Mouse (Mus musculus): Measurements from ENCODE around the gene Elob. TPM values are rescaled to one million over a fixed set of nuclear protein-coding genes. Genes with fewer than 3 reads are reported as not detected.

Elob gene
- polyA plus RNA-seq (2012; ENCODE audit: low replicate concordance) = 44.9 and 471 TPM in 2 replicates

DNA sequence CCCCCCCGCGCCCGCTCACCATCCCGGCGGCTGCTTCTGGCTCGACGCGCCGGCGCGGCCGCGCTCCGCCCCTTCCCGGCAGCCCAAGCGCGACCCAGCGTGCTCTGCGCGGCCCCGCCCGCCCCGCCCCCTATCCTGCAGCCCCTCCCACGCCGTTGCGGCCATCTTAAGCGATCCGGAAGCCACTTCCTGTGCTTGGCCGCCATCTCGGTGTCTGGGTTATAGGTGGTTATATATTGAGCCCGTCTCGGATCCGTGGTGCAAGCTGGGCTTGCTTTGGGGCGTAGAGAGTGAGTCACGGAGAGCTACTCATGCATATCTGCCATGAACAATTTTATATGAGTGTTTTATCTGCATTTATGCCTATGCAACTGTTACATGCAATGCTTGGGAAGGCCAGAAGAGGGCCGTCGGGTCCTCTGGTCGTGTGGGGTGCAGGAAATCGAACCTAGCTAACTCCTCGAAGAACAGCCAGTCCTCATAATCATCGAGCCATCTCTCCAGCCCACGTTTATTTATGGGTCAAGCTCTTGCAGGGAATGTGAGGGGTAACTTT lies at the start of gene Elob:
TSS of gene Elob (minus strand) at position 73 of the 556 bp plus-strand sequence.

DNA sequence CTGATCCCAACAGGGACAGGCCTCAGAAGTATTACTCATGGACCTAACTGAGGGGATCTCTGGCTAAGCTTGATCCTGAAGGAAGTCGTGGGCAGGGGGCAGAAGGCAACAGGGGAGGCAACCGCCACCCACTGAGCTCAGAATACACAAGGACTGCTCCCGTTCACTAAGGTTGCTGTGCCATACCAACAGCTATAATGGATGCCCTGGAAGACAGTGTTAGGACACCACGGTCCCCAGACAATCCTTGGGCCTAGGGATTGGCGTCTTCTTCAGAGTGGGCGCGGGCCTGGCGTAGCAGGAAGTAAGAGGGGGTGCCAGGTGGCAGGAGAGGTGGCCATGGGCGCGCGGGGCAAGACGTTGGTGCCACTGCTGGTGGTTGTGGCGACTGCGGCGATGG lies 38.8 kb upstream of the Elob start, which contains the start of gene Prss21:
TSS of gene Prss21 (plus strand) at position 301 of the 400 bp plus-strand sequence.

GRCm38 (mm10) chr17:23843812-23844273 lies 14.9 kb upstream of the Elob start, which contains the start of the genes Prss32 and Prss41:
TSS of gene Prss32 (plus strand) at chr17:23843855.
TSS of gene Prss41 (minus strand) at chr17:23844172.

DNA sequence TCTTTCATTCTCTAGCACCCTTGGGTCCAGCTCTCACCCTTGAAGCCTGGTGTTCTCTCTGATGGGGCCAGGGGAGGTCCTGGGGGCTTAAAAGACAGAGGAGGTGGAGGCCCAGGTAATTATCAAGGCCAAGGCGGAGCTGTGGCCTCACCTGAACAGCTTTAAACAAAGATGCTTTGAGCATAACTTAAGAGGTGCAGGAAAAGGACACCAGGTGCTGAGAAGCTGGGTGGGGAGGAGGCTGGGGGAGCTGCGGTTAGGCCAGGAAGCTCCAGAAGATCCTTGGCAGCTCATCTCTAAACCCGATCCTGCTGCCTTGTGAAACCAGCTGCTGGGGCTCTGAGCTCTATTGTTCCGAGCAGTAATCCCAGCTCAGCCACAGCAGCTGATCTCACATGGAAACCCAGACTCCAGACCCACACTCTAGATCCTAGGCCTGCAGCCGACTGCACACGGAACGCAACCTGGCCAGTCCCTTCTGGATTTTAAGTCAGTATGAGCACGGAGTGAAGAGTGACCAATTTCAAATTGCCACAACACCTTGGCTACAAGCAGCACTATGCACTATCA lies 7.2 kb upstream of the Elob start, which contains the start of gene Prss33:
TSS of gene Prss33 (minus strand) at position 51 of the 570 bp plus-strand sequence.

DNA sequence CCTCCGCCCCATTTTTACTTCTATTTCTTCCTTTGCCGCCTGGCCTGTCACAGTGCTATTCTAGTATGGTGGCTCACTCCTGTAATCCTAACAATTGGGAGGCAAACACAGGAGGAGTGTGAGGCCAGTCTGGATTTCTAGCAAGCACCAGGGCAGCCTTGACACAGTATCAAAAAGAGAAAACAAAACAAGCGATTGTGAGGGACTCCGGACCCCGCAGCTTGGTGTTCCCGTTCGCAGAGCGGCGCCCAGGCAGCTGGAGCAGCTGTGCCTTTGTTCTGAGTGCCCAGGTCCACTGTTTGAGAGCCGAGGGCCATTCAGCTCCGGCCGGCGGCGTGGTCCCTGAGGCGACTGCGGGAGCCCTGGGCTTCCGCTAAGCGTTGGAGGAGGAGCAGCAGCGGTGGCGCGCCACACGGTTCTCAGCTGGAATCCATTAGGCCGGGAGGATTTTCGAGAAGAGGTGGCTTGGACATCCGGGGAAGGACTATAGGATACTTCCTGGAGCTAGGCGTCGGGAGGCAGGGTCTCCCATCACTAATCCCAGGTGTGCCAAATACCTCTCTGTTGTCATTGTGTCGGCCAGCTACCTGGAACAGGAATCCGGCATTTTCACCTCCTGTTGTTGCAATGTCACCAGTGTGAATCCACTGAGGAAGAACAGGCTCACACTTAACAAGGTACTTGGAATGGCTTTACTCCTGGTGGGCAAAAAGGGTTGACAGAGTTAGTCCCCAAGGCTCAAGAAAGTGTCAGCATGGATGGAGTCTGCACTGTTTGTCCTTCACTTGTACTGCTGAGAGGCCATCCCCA lies 38.5 kb downstream of the Elob start, which contains the start of gene Srrm2:
TSS of gene Srrm2 (plus strand) at position 264 of the 810 bp plus-strand sequence.

DNA sequence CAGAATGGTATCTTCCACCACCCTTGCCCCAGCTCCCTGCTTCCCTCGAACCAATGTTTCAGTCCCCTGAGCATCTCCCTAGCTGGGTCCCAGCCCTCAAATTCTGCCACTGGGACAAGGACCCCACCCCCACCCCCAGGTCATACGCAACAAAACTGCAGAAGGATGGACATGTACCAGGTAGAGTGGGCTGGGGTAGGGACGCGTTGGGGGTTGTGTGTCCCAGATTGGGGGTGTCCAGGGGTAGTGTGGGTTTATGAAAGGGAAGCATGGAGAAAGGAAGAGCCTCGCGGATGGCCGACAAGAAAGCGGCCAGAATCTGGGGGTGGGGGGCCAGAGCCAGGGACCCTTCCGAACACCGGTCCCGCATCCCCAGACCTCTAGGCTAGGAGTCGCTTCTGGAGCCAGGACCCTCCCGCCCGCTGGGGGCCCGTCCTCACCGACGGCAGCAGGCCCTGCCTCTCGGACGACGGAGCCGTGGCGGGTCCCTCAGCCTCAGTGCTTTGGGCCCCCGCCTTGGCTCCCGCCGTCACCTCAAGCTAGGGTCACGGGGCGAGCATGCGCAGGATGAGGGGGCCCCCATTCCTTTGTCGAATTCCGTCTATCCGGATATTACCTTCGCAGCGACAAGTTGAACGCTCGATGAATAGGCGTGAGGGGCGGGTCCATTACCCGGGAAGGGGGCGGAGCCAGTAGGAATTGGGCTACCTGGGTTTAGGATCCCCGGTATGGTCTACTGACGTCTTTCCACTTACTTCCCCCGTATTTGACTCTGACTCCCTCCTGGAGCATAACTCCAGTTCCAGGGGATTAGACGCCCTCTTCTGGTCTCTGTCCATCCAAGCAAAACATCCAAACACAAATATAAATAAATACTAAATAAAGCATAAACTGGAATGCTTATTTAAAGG lies 43.1 kb downstream of the Elob start, which contains the start of gene Flywch2:
TSS of gene Flywch2 (minus strand) at position 521 of the 911 bp plus-strand sequence.

Other genes with a start within 250 kb of the Elob start
- gene Zfp13, start 229.6 kb downstream of the Elob start, polyA plus RNA-seq (2012; ENCODE audit: low replicate concordance) = 0.40 and 0.80 TPM in 2 replicates
- not detected in 2 replicates for gene Zscan10, start 228.3 kb downstream of the Elob start, polyA plus RNA-seq (2012; ENCODE audit: low replicate concordance)
- 2.3 and 2.6 TPM in 2 replicates for gene Mmp25, start 183.9 kb downstream of the Elob start, polyA plus RNA-seq (2012; ENCODE audit: low replicate concordance)
- 0.36 TPM in 1 of 2 replicates, not detected in the other for gene Bicdl2, start 168.6 kb downstream of the Elob start, polyA plus RNA-seq (2012; ENCODE audit: low replicate concordance)
- 127 and 166 TPM in 2 replicates for gene Hcfc1r1, start 155.5 kb downstream of the Elob start, polyA plus RNA-seq (2012; ENCODE audit: low replicate concordance)
- 71.1 and 149 TPM in 2 replicates for gene Thoc6, start 155.3 kb downstream of the Elob start, polyA plus RNA-seq (2012; ENCODE audit: low replicate concordance)
- 12.6 and 14.4 TPM in 2 replicates for gene Tnfrsf12a, start 151.7 kb downstream of the Elob start, polyA plus RNA-seq (2012; ENCODE audit: low replicate concordance)
- gene Cldn6, start 149.9 kb downstream of the Elob start, polyA plus RNA-seq (2012; ENCODE audit: low replicate concordance) = not detected in 2 replicates
- gene Cldn9, start 145.1 kb downstream of the Elob start, polyA plus RNA-seq (2012; ENCODE audit: low replicate concordance) = not detected in 2 replicates
- gene 1520401A03Rik, start 106.4 kb downstream of the Elob start, polyA plus RNA-seq (2012; ENCODE audit: low replicate concordance) = not detected in 2 replicates
- gene Pkmyt1, start 102.8 kb downstream of the Elob start, polyA plus RNA-seq (2012; ENCODE audit: low replicate concordance) = 246 and 386 TPM in 2 replicates
- 2.9 and 33.2 TPM in 2 replicates for gene Paqr4, start 88.3 kb downstream of the Elob start, polyA plus RNA-seq (2012; ENCODE audit: low replicate concordance)
- gene Kremen2, start 83.3 kb downstream of the Elob start, polyA plus RNA-seq (2012; ENCODE audit: low replicate concordance) = 0.21 and 0.26 TPM in 2 replicates
- 22.5 and 23.8 TPM in 2 replicates for gene Flywch1, start 57.5 kb downstream of the Elob start, polyA plus RNA-seq (2012; ENCODE audit: low replicate concordance)
- gene Flywch2, start 43.1 kb downstream of the Elob start, polyA plus RNA-seq (2012; ENCODE audit: low replicate concordance) = 1.0 and 4.2 TPM in 2 replicates
- gene Srrm2, start 38.6 kb downstream of the Elob start, polyA plus RNA-seq (2012; ENCODE audit: low replicate concordance) = 176 and 518 TPM in 2 replicates
- gene Prss33, start 6.9 kb upstream of the Elob start, polyA plus RNA-seq (2012; ENCODE audit: low replicate concordance) = 0.80 TPM in 1 of 2 replicates, not detected in the other
- not detected in 2 replicates for gene Prss32, start 14.7 kb upstream of the Elob start, polyA plus RNA-seq (2012; ENCODE audit: low replicate concordance)
- gene Prss41, start 15.0 kb upstream of the Elob start, polyA plus RNA-seq (2012; ENCODE audit: low replicate concordance) = 1.9 and 2.1 TPM in 2 replicates
- gene Prss21, start 38.9 kb upstream of the Elob start, polyA plus RNA-seq (2012; ENCODE audit: low replicate concordance) = 0.11 TPM in 1 of 2 replicates, not detected in the other
- not detected in 2 replicates for gene Dcpp1, start 51.7 kb upstream of the Elob start, polyA plus RNA-seq (2012; ENCODE audit: low replicate concordance)
- not detected in 2 replicates for gene Dcpp2, start 51.7 kb upstream of the Elob start, polyA plus RNA-seq (2012; ENCODE audit: low replicate concordance)
- gene Dcpp3, start 88.3 kb upstream of the Elob start, polyA plus RNA-seq (2012; ENCODE audit: low replicate concordance) = not detected in 2 replicates
- not detected in 2 replicates for gene Sbp, start 112.5 kb upstream of the Elob start, polyA plus RNA-seq (2012; ENCODE audit: low replicate concordance)
- not detected in 2 replicates for gene Sbpl, start 126.1 kb upstream of the Elob start, polyA plus RNA-seq (2012; ENCODE audit: low replicate concordance)
- gene Prss30, start 151.4 kb upstream of the Elob start, polyA plus RNA-seq (2012; ENCODE audit: low replicate concordance) = 0.43 TPM in 1 of 2 replicates, not detected in the other
- gene Prss22, start 169.0 kb upstream of the Elob start, polyA plus RNA-seq (2012; ENCODE audit: low replicate concordance) = not detected in 2 replicates
- not detected in 2 replicates for gene Prss27, start 209.0 kb upstream of the Elob start, polyA plus RNA-seq (2012; ENCODE audit: low replicate concordance)
- 33.7 and 45.0 TPM in 2 replicates for gene Kctd5, start 244.3 kb upstream of the Elob start, polyA plus RNA-seq (2012; ENCODE audit: low replicate concordance)